Mouse (Mus musculus) lung, adult 2 months (tissue): ENCODE results near the gene Nr6a1.

Experiments
- CTCF ChIP-seq: fragments of 200-500 bp; IDR thresholded peaks from 2 replicates; pipeline ENCODE4 v1.5.1; 2011; ENCODE audit warnings: mild to moderate bottlenecking, low read length, control low read depth; ENCODE audit not compliant: insufficient read depth
- POLR2A ChIP-seq: fragments of 200-500 bp; IDR thresholded peaks from 2 replicates; pipeline ENCODE4 v1.6.1; 2011; ENCODE audit warnings: low read depth, mild to moderate bottlenecking, control low read depth, low read length, borderline replicate concordance; ENCODE audit errors: extremely low read depth

DNA sequence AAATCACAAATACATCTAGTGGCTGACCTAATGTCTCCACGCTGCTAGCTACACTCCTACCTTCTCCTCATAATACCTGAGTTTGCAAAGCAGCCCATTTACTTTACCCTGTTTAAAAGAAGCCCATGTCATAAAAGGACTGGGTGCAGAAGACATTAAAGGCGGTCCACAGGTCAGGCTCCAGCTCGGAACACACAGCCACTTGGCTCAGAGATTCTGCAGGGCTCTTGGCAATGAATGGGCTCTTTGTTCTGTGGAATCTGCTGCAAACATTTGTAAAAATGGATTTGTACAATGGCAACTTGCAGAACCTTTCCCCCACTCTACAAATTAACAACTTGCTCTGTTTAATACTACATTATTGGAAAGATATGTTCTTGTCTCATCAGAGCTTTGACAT is 202.1 kb downstream of the Nr6a1 start:
- no peak for TF ChIP-seq CTCF
- no peak for TF ChIP-seq POLR2A
